Mouse (Mus musculus) megakaryocyte, embryonic 14.5 days (primary cell): ENCODE data around the gene Klhdc8a.

Experiments
- FLI1 ChIP-seq: IDR thresholded peaks from 2 replicates; pipeline ENCODE4 v1.6.1; 2012; ENCODE audit warnings: low read length, inconsistent platforms, mixed read lengths
- GATA1 ChIP-seq: IDR thresholded peaks from 3 replicates; pipeline ENCODE4 v1.6.1; 2012; ENCODE audit warnings: mixed read lengths, low read length, inconsistent platforms, borderline replicate concordance

DNA sequence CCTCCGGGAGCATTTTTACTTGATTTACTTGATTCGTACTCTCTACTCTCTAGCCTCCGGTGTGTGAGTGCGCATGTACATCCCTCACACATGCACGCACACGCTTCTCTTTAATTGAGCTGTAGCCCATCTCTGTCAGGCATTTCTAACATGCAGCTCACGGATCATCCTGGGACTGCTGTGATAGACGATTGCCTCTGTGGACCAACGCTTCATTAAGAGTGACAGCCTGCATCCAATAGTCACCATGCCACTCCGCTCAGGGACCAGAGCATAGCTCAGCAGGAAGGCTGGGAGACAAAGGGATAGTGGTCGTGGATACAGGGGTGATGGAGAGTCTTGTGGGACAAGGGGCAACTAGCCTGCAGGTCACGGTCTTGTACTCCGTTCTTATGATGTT lies 15.4 kb upstream of the Klhdc8a start:
- no peak for TF ChIP-seq GATA1
- no peak for TF ChIP-seq FLI1
